Mouse (Mus musculus) embryonic facial prominence, embryonic 12.5 days (tissue): ENCODE results near the gene Rer1. TPM values are rescaled to one million over a fixed set of nuclear protein-coding genes. Genes with fewer than 3 reads are reported as not detected.

Experiments
- ATAC-seq: fragments of 200-750 bp; cut with Nextera tagmentation; 2 replicates; pipeline ENCODE4 v1.8.0; 2017; ENCODE audit not compliant: insufficient number of reproducible peaks, insufficient read depth, low FRiP score, low TSS enrichment
- H3K27ac ChIP-seq: fragments of 300-500 bp; sonication (generic); 2 replicates; pipeline ENCODE4 v1.5.1; 2016; ENCODE audit warnings: mild to moderate bottlenecking
- H3K27me3 ChIP-seq: fragments of 300-500 bp; sonication (generic); 2 replicates; pipeline ENCODE4 v1.6.1; 2016; ENCODE audit warnings: mild to moderate bottlenecking, moderate library complexity
- H3K36me3 ChIP-seq: fragments of 300-500 bp; sonication (generic); 2 replicates; pipeline ENCODE4 v1.6.1; 2016; ENCODE audit warnings: mild to moderate bottlenecking
- H3K4me1 ChIP-seq: fragments of 300-500 bp; sonication (generic); 2 replicates; pipeline ENCODE4 v1.6.1; 2016
- H3K4me2 ChIP-seq: fragments of 300-500 bp; sonication (generic); replicated peaks from 2 replicates; pipeline ENCODE4 v1.6.1; 2016; ENCODE audit warnings: mild to moderate bottlenecking, moderate library complexity
- H3K4me3 ChIP-seq: fragments of 300-500 bp; sonication (generic); 2 replicates; pipeline ENCODE4 v1.5.1; 2016; ENCODE audit warnings: mild to moderate bottlenecking
- H3K9ac ChIP-seq: fragments of 300-500 bp; sonication (generic); 2 replicates; pipeline ENCODE4 v1.6.1; 2016; ENCODE audit warnings: mild to moderate bottlenecking, moderate library complexity
- H3K9me3 ChIP-seq: fragments of 300-500 bp; sonication (generic); 2 replicates; pipeline ENCODE4 v1.6.1; 2016; ENCODE audit warnings: mild to moderate bottlenecking, moderate library complexity
- WGBS: fragments of 180-500 bp; shearing (Covaris S2); methylation state at CpG from one replicate; pipeline ENCODE4 v1.1.7; 2016; 5-methylcytosine and 5-hydroxymethylcytosine counted together
- polyA plus RNA-seq: library from polyadenylated mRNA; unstranded; fragments of >200 nt; fragmentation: Nextera tagmentation; extraction: Ambion mirVana; gene quantifications from 2 replicates; pipeline ENCODE4 v1.2.1, GENCODE M21; 2016

Rer1 gene
- polyA plus RNA-seq, 1 experiment from 2014 or later: 143 TPM

GRCm38 (mm10) chr4:155125310-155125709, 39.1 kb upstream of the Rer1 start:
- Histone ChIP-seq H3K4me2 (no peak overlapping the region), H3K36me3 (no peaks in the 10 kb centered on the region), H3K27ac (no peak overlapping the region), H3K27me3 (no peaks in the 10 kb centered on the region), H3K9ac (no peak overlapping the region; the same call in 1 of the 2 replicates), H3K4me3 (no peak overlapping the region), H3K4me1 (peaks cover 36% of the 10 kb centered on the region), H3K9me3 (no peaks in the 10 kb centered on the region)
- 49% methylated on average over 7 of the region's 7 CpGs for WGBS
- no peak for ATAC-seq

GRCm38 (mm10) chr4:155123868-155124534, 37.8 kb upstream of the Rer1 start:
- Histone ChIP-seq H3K27me3 (no peaks in the 10 kb centered on the region), H3K36me3 (no peaks in the 10 kb centered on the region), H3K4me3 (no peak overlapping the region), H3K4me1 (peaks cover 27% of the 10 kb centered on the region), H3K27ac (0 out of 2 replicates have a peak overlapping the region, but pooled peaks have one; percentile 94), H3K4me2 (no peak overlapping the region), H3K9ac (no peak overlapping the region), H3K9me3 (no peaks in the 10 kb centered on the region)
- ATAC-seq: no peak
- WGBS: 82% methylated on average over 9 of the region's 9 CpGs

DNA sequence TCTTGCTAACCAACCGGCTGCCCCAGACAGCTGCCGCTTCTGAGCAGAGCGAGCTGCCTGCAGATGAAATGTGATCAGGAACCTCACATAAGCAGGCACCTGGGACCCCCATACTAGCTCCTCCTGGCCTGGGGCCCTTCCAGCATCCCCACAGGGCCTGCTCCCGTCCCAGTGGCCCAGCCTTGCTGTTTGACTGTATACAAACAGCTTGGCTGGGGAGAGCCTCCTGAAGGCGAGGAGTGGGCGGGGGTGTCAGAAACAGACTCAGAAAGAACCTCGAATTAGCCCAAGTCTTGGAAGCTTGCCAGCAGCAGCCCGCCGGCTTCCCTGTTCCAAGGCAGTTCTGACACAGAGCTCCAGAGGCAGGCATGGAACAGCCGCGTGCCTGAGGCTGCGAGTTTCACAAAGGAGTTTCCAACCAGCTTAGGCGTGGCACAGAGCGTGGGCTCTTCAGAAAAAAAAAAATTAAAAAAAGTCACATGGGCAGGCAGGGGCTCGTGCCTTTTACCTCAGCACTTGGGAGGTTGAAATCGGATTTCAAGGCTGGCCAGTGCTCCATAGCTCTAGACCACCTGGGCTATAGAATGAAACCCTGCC, 36.4 kb upstream of the Rer1 start:
- 17% methylated on average over 16 of the region's 16 CpGs for WGBS
- H3K4me3 ChIP-seq: no peak overlapping the region

GRCm38 (mm10) chr4:155121915-155122443, 35.8 kb upstream of the Rer1 start:
- Histone ChIP-seq H3K9me3 (no peaks in the 10 kb centered on the region), H3K27me3 (no peaks in the 10 kb centered on the region), H3K27ac (peak overlapping the region; percentile 94), H3K4me1 (peaks cover 27% of the 10 kb centered on the region), H3K9ac (peak overlapping the region; percentile 39), H3K4me3 (no peak overlapping the region), H3K4me2 (0 out of 2 replicates have a peak overlapping the region, but pooled peaks have one; percentile 30), H3K36me3 (no peaks in the 10 kb centered on the region)
- WGBS: 70% methylated on average over 6 of the region's 6 CpGs
- ATAC-seq: peak; percentile 12

More for the DNA sequence above, 36.4 kb upstream of the Rer1 start:
- peak; percentile 78 for ATAC-seq
- Histone ChIP-seq H3K27me3 (no peaks in the 10 kb centered on the region), H3K27ac (peak overlapping the region; percentile 94), H3K9me3 (no peaks in the 10 kb centered on the region), H3K4me2 (peak overlapping the region; percentile 30; the same call in 1 of the 2 replicates), H3K4me1 (peaks cover 27% of the 10 kb centered on the region), H3K9ac (peak overlapping the region; percentile 39), H3K36me3 (no peaks in the 10 kb centered on the region)

GRCm38 (mm10) chr4:155121222-155121621, 35.0 kb upstream of the Rer1 start:
- H3K36me3 ChIP-seq: no peaks in the 10 kb centered on the region
- H3K27me3 ChIP-seq: no peaks in the 10 kb centered on the region
- ATAC-seq: no peak
- H3K4me3 ChIP-seq: no peak overlapping the region
- H3K9ac ChIP-seq: no peak overlapping the region
- no peak overlapping the region for H3K4me2 ChIP-seq
- peaks cover 27% of the 10 kb centered on the region for H3K4me1 ChIP-seq
- no peaks in the 10 kb centered on the region for H3K9me3 ChIP-seq
- WGBS: 87% methylated on average over 6 of the region's 6 CpGs
- H3K27ac ChIP-seq: peak overlapping the region; percentile 61; the same call in 1 of the 2 replicates

GRCm38 (mm10) chr4:155120583-155120982, 34.4 kb upstream of the Rer1 start:
- Histone ChIP-seq H3K4me3 (no peak overlapping the region), H3K36me3 (no peaks in the 10 kb centered on the region), H3K9ac (no peak overlapping the region), H3K4me1 (peaks cover 27% of the 10 kb centered on the region), H3K27ac (peak overlapping the region; percentile 61; the same call in 1 of the 2 replicates), H3K4me2 (no peak overlapping the region), H3K9me3 (no peaks in the 10 kb centered on the region), H3K27me3 (no peaks in the 10 kb centered on the region)
- ATAC-seq: no peak
- WGBS: 77% methylated on average over 5 of the region's 5 CpGs

DNA sequence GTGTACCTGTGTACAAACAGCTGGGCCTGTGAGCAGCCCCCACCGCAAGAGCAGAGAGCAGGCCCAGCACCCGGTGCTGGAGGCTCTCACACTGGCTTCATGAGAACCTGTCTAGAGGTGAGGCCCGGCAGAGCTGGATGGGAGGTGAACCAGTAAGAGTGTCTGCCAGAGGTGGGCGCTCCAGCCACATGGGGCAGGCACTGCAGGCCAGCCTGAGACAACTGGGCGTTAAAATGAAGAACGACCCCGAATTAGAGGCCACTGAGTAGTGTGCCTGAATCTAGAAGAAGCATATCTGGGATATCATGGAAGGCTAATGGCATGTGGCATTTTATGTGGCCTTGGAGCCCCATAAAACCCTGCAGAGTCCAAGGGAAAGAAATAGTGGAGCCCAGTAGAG, 33.9 kb upstream of the Rer1 start:
- 83% methylated on average over 7 of the region's 7 CpGs for WGBS
- no peak overlapping the region for H3K27ac ChIP-seq
- ATAC-seq: no peak
- no peak overlapping the region for H3K4me2 ChIP-seq
- H3K4me1 ChIP-seq: peaks cover 24% of the 10 kb centered on the region
- no peak overlapping the region for H3K4me3 ChIP-seq
- no peaks in the 10 kb centered on the region for H3K27me3 ChIP-seq
- H3K9me3 ChIP-seq: no peaks in the 10 kb centered on the region
- no peaks in the 10 kb centered on the region for H3K36me3 ChIP-seq
- H3K9ac ChIP-seq: no peak overlapping the region

DNA sequence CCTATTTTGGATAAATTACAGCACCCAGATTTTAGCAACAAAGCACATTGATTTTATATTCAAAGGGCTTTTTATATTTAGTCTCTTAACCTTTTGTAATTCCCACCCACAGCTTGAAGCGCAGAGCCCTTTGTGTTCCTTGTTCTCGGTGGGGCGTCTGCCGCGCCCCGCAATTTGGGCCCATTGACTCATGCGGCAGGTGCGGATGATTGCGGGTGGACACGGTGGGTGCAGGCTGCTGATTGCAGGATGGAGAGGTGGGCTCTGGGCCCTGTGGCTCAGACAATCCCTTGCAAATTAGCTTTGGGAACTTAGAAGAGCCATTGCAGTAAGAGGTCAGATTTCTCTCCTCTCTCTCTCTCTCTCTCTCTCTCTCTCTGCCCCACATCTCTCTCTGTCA, 32.1 kb upstream of the Rer1 start:
- H3K36me3 ChIP-seq: no peaks in the 10 kb centered on the region
- H3K9me3 ChIP-seq: no peaks in the 10 kb centered on the region
- no peaks in the 10 kb centered on the region for H3K27me3 ChIP-seq
- no peak overlapping the region for H3K9ac ChIP-seq
- H3K4me2 ChIP-seq: no peak overlapping the region
- no peak for ATAC-seq
- no peak overlapping the region for H3K4me3 ChIP-seq
- H3K4me1 ChIP-seq: peaks cover 28% of the 10 kb centered on the region
- no peak overlapping the region for H3K27ac ChIP-seq
- 79% methylated on average over 10 of the region's 10 CpGs for WGBS

GRCm38 (mm10) chr4:155117396-155117978, 31.3 kb upstream of the Rer1 start:
- Histone ChIP-seq H3K4me1 (peaks cover 20% of the 10 kb centered on the region), H3K4me3 (no peak overlapping the region), H3K9ac (no peak overlapping the region), H3K27me3 (no peaks in the 10 kb centered on the region), H3K36me3 (no peaks in the 10 kb centered on the region), H3K4me2 (no peak overlapping the region), H3K27ac (no peak overlapping the region), H3K9me3 (no peaks in the 10 kb centered on the region)
- WGBS: 77% methylated on average over 6 of the region's 6 CpGs
- ATAC-seq: no peak

DNA sequence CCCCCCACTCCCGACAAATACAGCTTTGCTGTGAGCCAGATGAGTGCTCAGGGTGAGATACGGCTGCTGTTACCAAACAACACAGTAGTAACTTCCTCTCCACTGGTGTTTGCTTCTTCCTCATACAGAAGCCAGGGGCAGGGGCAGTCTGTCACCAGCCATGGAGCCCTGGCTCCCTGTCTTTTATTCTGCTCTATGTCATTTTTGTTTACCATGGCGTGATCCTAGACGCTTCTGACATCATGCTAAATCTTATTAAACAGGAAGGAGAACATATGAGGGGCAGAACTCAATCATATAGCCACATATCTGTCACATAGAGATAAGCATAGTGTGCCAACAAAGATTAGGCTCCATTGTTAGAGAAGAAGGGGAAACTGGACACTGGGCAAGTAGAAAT, 30.4 kb upstream of the Rer1 start:
- peaks cover 14% of the 10 kb centered on the region for H3K4me1 ChIP-seq
- 74% methylated on average over 4 of the region's 4 CpGs for WGBS

DNA sequence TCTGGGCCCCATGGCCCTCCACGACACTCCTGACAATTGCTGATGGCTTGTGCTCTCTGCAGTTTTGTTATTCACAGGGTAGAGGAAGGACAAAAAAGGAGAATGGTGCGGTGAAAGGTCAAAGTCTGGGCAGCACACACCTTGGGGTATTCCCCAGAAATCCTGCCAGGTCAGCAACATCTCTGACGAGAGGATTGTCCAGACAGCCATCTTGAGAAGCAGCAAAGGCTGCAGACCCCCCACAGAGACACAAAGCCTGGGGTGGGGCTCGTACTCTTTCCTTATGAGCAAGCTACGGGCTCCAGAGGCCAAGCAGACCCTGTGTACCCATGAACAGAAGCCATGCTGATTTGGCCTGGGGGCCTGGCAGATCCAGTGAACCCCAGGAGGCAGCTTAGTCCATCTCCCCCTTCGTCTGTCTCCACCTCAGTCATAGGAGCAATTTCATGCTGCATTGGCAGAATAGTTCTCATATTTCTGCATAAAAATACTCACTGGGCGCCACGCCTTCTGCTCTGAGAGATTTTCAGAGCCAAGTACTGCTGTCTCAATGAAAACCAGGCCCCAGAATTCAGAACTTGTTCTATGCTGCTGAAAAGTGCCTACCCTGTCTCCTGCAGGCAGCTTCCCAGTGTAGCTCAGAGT, 27.7 kb upstream of the Rer1 start:
- Histone ChIP-seq H3K9ac (no peak overlapping the region), H3K4me1 (peaks cover 14% of the 10 kb centered on the region), H3K4me3 (no peak overlapping the region), H3K9me3 (no peaks in the 10 kb centered on the region), H3K27me3 (no peaks in the 10 kb centered on the region), H3K27ac (peak overlapping the region; percentile 69), H3K36me3 (no peaks in the 10 kb centered on the region), H3K4me2 (no peak overlapping the region)
- 49% methylated on average over 8 of the region's 8 CpGs for WGBS
- ATAC-seq: no peak

More for the DNA sequence above, 30.4 kb upstream of the Rer1 start:
- Histone ChIP-seq H3K9ac (no peak overlapping the region), H3K4me3 (no peak overlapping the region), H3K4me2 (no peak overlapping the region), H3K36me3 (no peaks in the 10 kb centered on the region), H3K27me3 (no peaks in the 10 kb centered on the region), H3K27ac (no peak overlapping the region), H3K9me3 (no peaks in the 10 kb centered on the region)
- no peak for ATAC-seq
